Mouse (Mus musculus) bone marrow, adult 2 months (tissue): ENCODE data around the gene Arrb1. TPM values are rescaled to one million over a fixed set of nuclear protein-coding genes. Genes with fewer than 3 reads are reported as not detected.

ENCODE experiments used
- H3K27ac ChIP-seq: fragments of 200-500 bp; 2 replicates; pipeline ENCODE4 v1.5.1; 2012; ENCODE audit warnings: low read depth, mild to moderate bottlenecking, control low read depth, inconsistent platforms, low read length; ENCODE audit not compliant: control insufficient read depth, poor library complexity, insufficient read depth
- H3K4me1 ChIP-seq: fragments of 200-500 bp; 2 replicates; pipeline ENCODE4 v1.6.1; 2011; ENCODE audit warnings: low read length; ENCODE audit not compliant: control insufficient read depth, insufficient read depth
- H3K4me3 ChIP-seq: fragments of 200-500 bp; replicated peaks from 2 replicates; pipeline ENCODE3; 2011; ENCODE audit warnings: mild to moderate bottlenecking, low read depth, low read length, control low read depth; ENCODE audit not compliant: control insufficient read depth
- CTCF ChIP-seq: fragments of 200-500 bp; IDR thresholded peaks from 2 replicates; pipeline ENCODE4 v1.5.1; 2011; ENCODE audit warnings: low read length, control low read depth; ENCODE audit not compliant: control insufficient read depth, insufficient read depth
- POLR2A ChIP-seq: fragments of 200-500 bp; IDR thresholded peaks from 2 replicates; pipeline ENCODE4 v1.6.1; 2011; ENCODE audit warnings: low read depth, mild to moderate bottlenecking, control low read depth, low read length, borderline replicate concordance; ENCODE audit not compliant: control insufficient read depth
- WGBS: fragments of 180-500 bp; shearing (Covaris S2); methylation state at CpG from one replicate; pipeline ENCODE4 v1.1.7; 2018; 5-methylcytosine and 5-hydroxymethylcytosine counted together
- polyA plus RNA-seq: library from polyadenylated mRNA; stranded (reverse); fragments of >200 nt; gene quantifications from 2 replicates; pipeline ENCODE4 v1.2.4, GENCODE M21; 2011; ENCODE audit warnings: low replicate concordance; ENCODE audit not compliant: missing spikeins, insufficient read depth, insufficient read length

Arrb1 gene
- polyA plus RNA-seq, 1 experiment: 89.7 TPM

GRCm38 (mm10) chr7:99593868-99594803, 58.9 kb downstream of the Arrb1 start:
- no peak for TF ChIP-seq CTCF
- TF ChIP-seq POLR2A: peak; percentile 58
- H3K4me1 ChIP-seq: peaks cover 2% of the 10 kb centered on the region
- WGBS: 54% methylated on average over 15 of the region's 15 CpGs
- H3K4me3 ChIP-seq: peak overlapping the region; percentile 74
- H3K27ac ChIP-seq: peak overlapping the region; percentile 94

GRCm38 (mm10) chr7:99598722-99599121, 63.5 kb downstream of the Arrb1 start:
- Histone ChIP-seq H3K4me1 (peaks cover 2% of the 10 kb centered on the region), H3K27ac (no peak overlapping the region), H3K4me3 (no peak overlapping the region)
- 79% methylated on average over 4 of the region's 4 CpGs for WGBS
- TF ChIP-seq POLR2A (no peak), CTCF (peak; percentile 31; the same call in 1 of the 2 replicates)

- WGBS: 81% methylated on average over 8 of the region's 8 CpGs
- no peak overlapping the region for H3K4me3 ChIP-seq
- no peak overlapping the region for H3K27ac ChIP-seq
- no peak for TF ChIP-seq POLR2A
- TF ChIP-seq CTCF: no peak
- H3K4me1 ChIP-seq: 0 out of 2 replicates have a peak, but pooled peaks cover 2% of the 10 kb centered on the region
Measured at GRCm38 (mm10) chr7:99603875-99604662, 68.8 kb downstream of the Arrb1 start.

- 56% methylated on average over 2 of the region's 2 CpGs for WGBS
- Histone ChIP-seq H3K4me3 (no peak overlapping the region), H3K4me1 (0 out of 2 replicates have a peak, but pooled peaks cover 2% of the 10 kb centered on the region), H3K27ac (no peak overlapping the region)
- TF ChIP-seq POLR2A (no peak), CTCF (no peak)
Measured at GRCm38 (mm10) chr7:99605058-99605457, 69.8 kb downstream of the Arrb1 start.

GRCm38 (mm10) chr7:99606303-99606702, 71.0 kb downstream of the Arrb1 start:
- H3K27ac ChIP-seq: no peak overlapping the region
- 0 out of 2 replicates have a peak, but pooled peaks cover 2% of the 10 kb centered on the region for H3K4me1 ChIP-seq
- TF ChIP-seq POLR2A (no peak), CTCF (no peak)
- WGBS: 78% methylated on average over 11 of the region's 11 CpGs
- H3K4me3 ChIP-seq: no peak overlapping the region

- no peak overlapping the region for H3K4me3 ChIP-seq
- 0 out of 2 replicates have a peak, but pooled peaks cover 2% of the 10 kb centered on the region for H3K4me1 ChIP-seq
- no peak overlapping the region for H3K27ac ChIP-seq
- no peak for TF ChIP-seq CTCF
- TF ChIP-seq POLR2A: no peak
- whole genome bisulfite sequencing: 72% methylated on average over 3 of the region's 3 CpGs
Measured at GRCm38 (mm10) chr7:99606766-99607165, 71.5 kb downstream of the Arrb1 start.

GRCm38 (mm10) chr7:99607632-99608031, 72.4 kb downstream of the Arrb1 start:
- no peak for TF ChIP-seq POLR2A
- TF ChIP-seq CTCF: no peak
- 10% methylated on average over 2 of the region's 2 CpGs for WGBS
- Histone ChIP-seq H3K4me1 (0 out of 2 replicates have a peak, but pooled peaks cover 2% of the 10 kb centered on the region), H3K4me3 (no peak overlapping the region), H3K27ac (no peak overlapping the region)

GRCm38 (mm10) chr7:99618264-99618663, 83.0 kb downstream of the Arrb1 start:
- no peak overlapping the region for H3K27ac ChIP-seq
- WGBS: 78% methylated on average over 2 of the region's 2 CpGs
- TF ChIP-seq CTCF (peak; percentile 24; the same call in 1 of the 2 replicates), POLR2A (no peak)
- no peaks in the 10 kb centered on the region; the same call in 1 of the 2 replicates for H3K4me1 ChIP-seq
- no peak overlapping the region for H3K4me3 ChIP-seq
